Mouse (Mus musculus): Measurements from ENCODE around the gene BC051665. TPM values are rescaled to one million over a fixed set of nuclear protein-coding genes. Genes with fewer than 3 reads are reported as not detected.
A peak's percentile ranks its signal among the peaks of the same experiment; 100 is the strongest.

BC051665 gene
- polyA plus RNA-seq, 1 experiment from 2014 or later = not detected

- Histone ChIP-seq H3K27ac (ENCODE audit: low read length) (no peak overlapping the region), H3K36me3 (ENCODE audit: control insufficient read depth, insufficient read depth, low read length) (no peaks in the 10 kb centered on the region), H3K4me1 (ENCODE audit: control insufficient read depth, insufficient read depth, low read length) (no peaks in the 10 kb centered on the region), H3K4me3 (ENCODE audit: low read length) (no peak overlapping the region), H3K27me3 (replicated peaks; ENCODE audit: control insufficient read depth, insufficient read depth, low read length) (no peaks in the 10 kb centered on the region), H3K9me3 (ENCODE audit: control insufficient read depth, low read length) (no peaks in the 10 kb centered on the region), H3K9ac (ENCODE audit: low read depth, low read length) (no peak overlapping the region), H3K4me2 (ENCODE audit: low read depth, low read length) (no peak overlapping the region)
- 78% methylated on average over 3 of the region's 3 CpGs for WGBS
- ATAC-seq = no peak
These were observed 5.6 kb downstream of the BC051665 start for GRCm38 (mm10) chr13:60780534-60780933.

GRCm38 (mm10) chr13:60761161-60761560, 25.0 kb downstream of the BC051665 start:
- Histone ChIP-seq H3K27me3 (replicated peaks; ENCODE audit: control insufficient read depth, insufficient read depth, low read length) (no peaks in the 10 kb centered on the region), H3K27ac (ENCODE audit: low read length) (no peak overlapping the region)
- 96% methylated on average over 17 of the region's 17 CpGs for WGBS

GRCm38 (mm10) chr13:60760392-60760791, 25.8 kb downstream of the BC051665 start:
- WGBS = 87% methylated on average over 12 of the region's 12 CpGs
- Histone ChIP-seq H3K36me3 (ENCODE audit: control insufficient read depth, insufficient read depth, low read length) (peaks cover 8% of the 10 kb centered on the region), H3K9ac (ENCODE audit: low read depth, low read length) (no peak overlapping the region), H3K4me3 (ENCODE audit: low read length) (no peak overlapping the region), H3K27me3 (replicated peaks; ENCODE audit: control insufficient read depth, insufficient read depth, low read length) (no peaks in the 10 kb centered on the region), H3K27ac (ENCODE audit: low read length) (no peak overlapping the region), H3K4me1 (ENCODE audit: control insufficient read depth, insufficient read depth, low read length) (no peaks in the 10 kb centered on the region), H3K9me3 (ENCODE audit: control insufficient read depth, low read length) (no peaks in the 10 kb centered on the region), H3K4me2 (ENCODE audit: low read depth, low read length) (no peak overlapping the region)
- no peak for ATAC-seq

More at GRCm38 (mm10) chr13:60761161-60761560, 25.0 kb downstream of the BC051665 start:
- Histone ChIP-seq H3K9ac (ENCODE audit: low read depth, low read length) (no peak overlapping the region), H3K4me2 (ENCODE audit: low read depth, low read length) (no peak overlapping the region), H3K4me1 (ENCODE audit: control insufficient read depth, insufficient read depth, low read length) (no peaks in the 10 kb centered on the region), H3K9me3 (ENCODE audit: control insufficient read depth, low read length) (no peaks in the 10 kb centered on the region), H3K36me3 (ENCODE audit: control insufficient read depth, insufficient read depth, low read length) (peaks cover 8% of the 10 kb centered on the region), H3K4me3 (ENCODE audit: low read length) (no peak overlapping the region)
- ATAC-seq = no peak

- H3K4me2 ChIP-seq (ENCODE audit: low read depth, low read length) = no peak overlapping the region
- no peak for ATAC-seq
- peaks cover 8% of the 10 kb centered on the region for H3K36me3 ChIP-seq (ENCODE audit: control insufficient read depth, insufficient read depth, low read length)
- WGBS = 41% methylated on average over 6 of the region's 6 CpGs
- no peaks in the 10 kb centered on the region for H3K4me1 ChIP-seq (ENCODE audit: control insufficient read depth, insufficient read depth, low read length)
- no peak overlapping the region for H3K4me3 ChIP-seq (ENCODE audit: low read length)
- no peak overlapping the region for H3K9ac ChIP-seq (ENCODE audit: low read depth, low read length)
- H3K27ac ChIP-seq (ENCODE audit: low read length) = no peak overlapping the region
- no peaks in the 10 kb centered on the region for H3K9me3 ChIP-seq (ENCODE audit: control insufficient read depth, low read length)
- no peaks in the 10 kb centered on the region for H3K27me3 ChIP-seq (replicated peaks; ENCODE audit: control insufficient read depth, insufficient read depth, low read length)
These were observed 27.0 kb downstream of the BC051665 start for GRCm38 (mm10) chr13:60759136-60759535.

GRCm38 (mm10) chr13:60757292-60757691, 28.9 kb downstream of the BC051665 start:
- ATAC-seq = no peak
- 82% methylated on average over 13 of the region's 13 CpGs for WGBS
- H3K36me3 ChIP-seq (ENCODE audit: control insufficient read depth, insufficient read depth, low read length) = peaks cover 11% of the 10 kb centered on the region
- H3K9ac ChIP-seq (ENCODE audit: low read depth, low read length) = no peak overlapping the region
- no peaks in the 10 kb centered on the region for H3K9me3 ChIP-seq (ENCODE audit: control insufficient read depth, low read length)
- no peaks in the 10 kb centered on the region for H3K27me3 ChIP-seq (replicated peaks; ENCODE audit: control insufficient read depth, insufficient read depth, low read length)
- H3K27ac ChIP-seq (ENCODE audit: low read length) = no peak overlapping the region
- no peak overlapping the region for H3K4me3 ChIP-seq (ENCODE audit: low read length)
- no peaks in the 10 kb centered on the region for H3K4me1 ChIP-seq (ENCODE audit: control insufficient read depth, insufficient read depth, low read length)
- no peak overlapping the region for H3K4me2 ChIP-seq (ENCODE audit: low read depth, low read length)

- no peaks in the 10 kb centered on the region for H3K4me1 ChIP-seq (ENCODE audit: control insufficient read depth, insufficient read depth, low read length)
- no peak overlapping the region for H3K4me2 ChIP-seq (ENCODE audit: low read depth, low read length)
- 22% methylated on average over 2 of the region's 2 CpGs for WGBS
- H3K9ac ChIP-seq (ENCODE audit: low read depth, low read length) = no peak overlapping the region
- no peak overlapping the region for H3K4me3 ChIP-seq (ENCODE audit: low read length)
- H3K27ac ChIP-seq (ENCODE audit: low read length) = no peak overlapping the region
- no peaks in the 10 kb centered on the region for H3K9me3 ChIP-seq (ENCODE audit: control insufficient read depth, low read length)
- H3K27me3 ChIP-seq (replicated peaks; ENCODE audit: control insufficient read depth, insufficient read depth, low read length) = no peaks in the 10 kb centered on the region
- ATAC-seq = 0 out of 2 replicates have a peak, but pooled peaks have one; percentile 6
- 0 out of 2 replicates have a peak, but pooled peaks cover 3% of the 10 kb centered on the region for H3K36me3 ChIP-seq (ENCODE audit: control insufficient read depth, insufficient read depth, low read length)
These were observed 30.9 kb downstream of the BC051665 start for GRCm38 (mm10) chr13:60755251-60755650.

- 98% methylated on average over 6 of the region's 6 CpGs for WGBS
- H3K9ac ChIP-seq (ENCODE audit: low read depth, low read length) = no peak overlapping the region
These were observed 32.9 kb downstream of the BC051665 start for GRCm38 (mm10) chr13:60753216-60753615.

GRCm38 (mm10) chr13:60750930-60751329, 35.2 kb downstream of the BC051665 start:
- no peak overlapping the region for H3K9ac ChIP-seq (ENCODE audit: low read depth, low read length)
- H3K4me3 ChIP-seq (ENCODE audit: low read length) = no peak overlapping the region
- H3K27ac ChIP-seq (ENCODE audit: low read length) = no peak overlapping the region
- ATAC-seq = no peak
- H3K9me3 ChIP-seq (ENCODE audit: control insufficient read depth, low read length) = no peaks in the 10 kb centered on the region
- H3K4me1 ChIP-seq (ENCODE audit: control insufficient read depth, insufficient read depth, low read length) = no peaks in the 10 kb centered on the region
- 89% methylated on average over 7 of the region's 7 CpGs for WGBS
- H3K27me3 ChIP-seq (replicated peaks; ENCODE audit: control insufficient read depth, insufficient read depth, low read length) = no peaks in the 10 kb centered on the region
- no peak overlapping the region for H3K4me2 ChIP-seq (ENCODE audit: low read depth, low read length)
- 0 out of 2 replicates have a peak, but pooled peaks cover 3% of the 10 kb centered on the region for H3K36me3 ChIP-seq (ENCODE audit: control insufficient read depth, insufficient read depth, low read length)

More at GRCm38 (mm10) chr13:60753216-60753615, 32.9 kb downstream of the BC051665 start:
- no peaks in the 10 kb centered on the region for H3K4me1 ChIP-seq (ENCODE audit: control insufficient read depth, insufficient read depth, low read length)
- ATAC-seq = no peak
- no peaks in the 10 kb centered on the region for H3K27me3 ChIP-seq (replicated peaks; ENCODE audit: control insufficient read depth, insufficient read depth, low read length)
- no peaks in the 10 kb centered on the region for H3K9me3 ChIP-seq (ENCODE audit: control insufficient read depth, low read length)
- H3K36me3 ChIP-seq (ENCODE audit: control insufficient read depth, insufficient read depth, low read length) = 0 out of 2 replicates have a peak, but pooled peaks cover 3% of the 10 kb centered on the region
- H3K4me2 ChIP-seq (ENCODE audit: low read depth, low read length) = no peak overlapping the region
- H3K27ac ChIP-seq (ENCODE audit: low read length) = no peak overlapping the region
- no peak overlapping the region for H3K4me3 ChIP-seq (ENCODE audit: low read length)

- no peaks in the 10 kb centered on the region for H3K4me1 ChIP-seq (ENCODE audit: control insufficient read depth, insufficient read depth, low read length)
- no peak for ATAC-seq
- H3K27me3 ChIP-seq (replicated peaks; ENCODE audit: control insufficient read depth, insufficient read depth, low read length) = no peaks in the 10 kb centered on the region
- WGBS = 90% methylated on average over 2 of the region's 2 CpGs
- H3K4me2 ChIP-seq (ENCODE audit: low read depth, low read length) = no peak overlapping the region
- no peaks in the 10 kb centered on the region for H3K9me3 ChIP-seq (ENCODE audit: control insufficient read depth, low read length)
- 0 out of 2 replicates have a peak, but pooled peaks cover 3% of the 10 kb centered on the region for H3K36me3 ChIP-seq (ENCODE audit: control insufficient read depth, insufficient read depth, low read length)
- H3K4me3 ChIP-seq (ENCODE audit: low read length) = no peak overlapping the region
- no peak overlapping the region for H3K27ac ChIP-seq (ENCODE audit: low read length)
- no peak overlapping the region for H3K9ac ChIP-seq (ENCODE audit: low read depth, low read length)
These were observed 37.6 kb downstream of the BC051665 start for GRCm38 (mm10) chr13:60748556-60748955.

GRCm38 (mm10) chr13:60747201-60747600, 39.0 kb downstream of the BC051665 start:
- H3K27ac ChIP-seq (ENCODE audit: low read length) = no peak overlapping the region
- no peaks in the 10 kb centered on the region for H3K9me3 ChIP-seq (ENCODE audit: control insufficient read depth, low read length)
- H3K4me2 ChIP-seq (ENCODE audit: low read depth, low read length) = no peak overlapping the region
- WGBS = 79% methylated on average over 1 of the region's 1 CpGs
- no peak overlapping the region for H3K4me3 ChIP-seq (ENCODE audit: low read length)
- ATAC-seq = no peak
- no peaks in the 10 kb centered on the region for H3K36me3 ChIP-seq (ENCODE audit: control insufficient read depth, insufficient read depth, low read length)
- no peaks in the 10 kb centered on the region for H3K27me3 ChIP-seq (replicated peaks; ENCODE audit: control insufficient read depth, insufficient read depth, low read length)
- no peaks in the 10 kb centered on the region for H3K4me1 ChIP-seq (ENCODE audit: control insufficient read depth, insufficient read depth, low read length)
- no peak overlapping the region for H3K9ac ChIP-seq (ENCODE audit: low read depth, low read length)

Measured in intestine, embryonic 16.5 days (tissue).